Comparison of ENCODE assay signal across 9 mouse cellular contexts in genomic region chr14:25567245-25567644, GRCm38 (mm10).
DNase-seq lines count a peak whose midpoint lies in the region; ATAC-seq and TF ChIP-seq lines count a peak whose summit lies in the region.
"Had no signal": no experiment of that assay in that cellular context is flagged by ENCODE, and none has a peak within 500 bp of the region (broad histone marks: within the 10 kb centered on the region; RNA-seq: fewer than 3 reads in every experiment).

No protein-coding gene starts in this region.

- no peak overlapping the region for H3K27ac ChIP-seq in hindbrain, postnatal 0 days
- no peak overlapping the region for H3K27ac ChIP-seq in hindbrain, embryonic 13.5 days
- no peak overlapping the region for H3K27ac ChIP-seq in bone marrow, adult 2 months (ENCODE audit: control insufficient read depth, insufficient read depth, low read depth, low read length, poor library complexity)
- H3K27ac ChIP-seq: limb, embryonic 12.5 days had no signal

- H3K9me3 ChIP-seq in hindbrain, postnatal 0 days (ENCODE audit: low read length) = no peaks in the 10 kb centered on the region
- H3K9me3 ChIP-seq in hindbrain, embryonic 13.5 days = no peaks in the 10 kb centered on the region
- H3K9me3 ChIP-seq: limb, embryonic 12.5 days had no signal

- peak; percentile 70 for TF ChIP-seq CTCF in hindbrain, postnatal 0 days (IDR thresholded peaks at IDR 0.05; ENCODE audit: low read depth)
- TF ChIP-seq CTCF in bone marrow, adult 2 months (IDR thresholded peaks at IDR 0.05; ENCODE audit: control insufficient read depth, insufficient read depth, low read length) = peak; percentile 79

- H3K4me1 ChIP-seq in hindbrain, postnatal 0 days (ENCODE audit: insufficient read depth, low read length) = peaks cover 14% of the 10 kb centered on the region
- H3K4me1 ChIP-seq in hindbrain, embryonic 13.5 days (replicated peaks) = peaks cover 41% of the 10 kb centered on the region
- H3K4me1 ChIP-seq in bone marrow, adult 2 months (ENCODE audit: control insufficient read depth, insufficient read depth, low read length) = no peaks in the 10 kb centered on the region

- H3K27me3 ChIP-seq in hindbrain, postnatal 0 days (ENCODE audit: insufficient read depth, low read length) = no peaks in the 10 kb centered on the region
- H3K27me3 ChIP-seq in hindbrain, embryonic 13.5 days = no peaks in the 10 kb centered on the region
- H3K27me3 ChIP-seq: limb, embryonic 12.5 days had no signal

- TF ChIP-seq POLR2A in bone marrow, adult 2 months (IDR thresholded peaks at IDR 0.05; ENCODE audit: borderline replicate concordance, control insufficient read depth, low read depth, low read length) = no peak

- H3K4me2 ChIP-seq in hindbrain, postnatal 0 days (ENCODE audit: low read depth, low read length) = no peak overlapping the region
- H3K4me2 ChIP-seq in hindbrain, embryonic 13.5 days = no peak overlapping the region
- H3K4me2 ChIP-seq: limb, embryonic 12.5 days had no signal

- peaks cover 1% of the 10 kb centered on the region; the same call in 1 of the 2 replicates for H3K36me3 ChIP-seq in hindbrain, postnatal 0 days (ENCODE audit: insufficient read depth, low read length)
- peaks cover 11% of the 10 kb centered on the region for H3K36me3 ChIP-seq in hindbrain, embryonic 13.5 days

- no peak overlapping the region for H3K4me3 ChIP-seq in hindbrain, postnatal 0 days (ENCODE audit: low read length)
- no peak overlapping the region for H3K4me3 ChIP-seq in hindbrain, embryonic 13.5 days
- H3K4me3 ChIP-seq in bone marrow, adult 2 months (replicated peaks; ENCODE audit: control insufficient read depth, low read depth, low read length) = no peak overlapping the region
- H3K4me3 ChIP-seq: limb, embryonic 12.5 days had no signal

- ATAC-seq in hindbrain, postnatal 0 days = no peak
- ATAC-seq in hindbrain, embryonic 13.5 days (ENCODE audit: low FRiP score) = no peak
- peak; percentile 70 for ATAC-seq in megakaryocyte progenitor cell, adult 5-6 weeks (replicated peaks; ENCODE audit: poor library complexity)

- WGBS in hindbrain, postnatal 0 days = 57% methylated on average over 3 of the region's 3 CpGs
- 59% methylated on average over 3 of the region's 3 CpGs for WGBS in hindbrain, embryonic 13.5 days
- 45% methylated on average over 3 of the region's 3 CpGs for WGBS in bone marrow, adult 2 months

- DNase-seq in hindbrain, postnatal 0 days (ENCODE audit: low spot score) = peak; percentile 52
- DNase-seq in CD4-positive, CD25-positive, alpha-beta regulatory T cell, adult 2 months (ENCODE audit: low read depth, low spot score) = peak; percentile 83
- DNase-seq in frontal cortex, postnatal 25 days (ENCODE audit: low spot score in 2 of 2) = peak; percentile 52 to 67
- peak; percentile 60 to 74 for DNase-seq in layer of hippocampus, postnatal 10 days (ENCODE audit: low spot score in 2 of 2)
- peak; percentile 81 for DNase-seq in thymus, postnatal 0 days (ENCODE audit: low spot score)

- H3K9ac ChIP-seq in hindbrain, postnatal 0 days (replicated peaks; ENCODE audit: low read length) = no peak overlapping the region
- H3K9ac ChIP-seq in hindbrain, embryonic 13.5 days = no peak overlapping the region
- H3K9ac ChIP-seq: limb, embryonic 12.5 days had no signal
